Mouse (Mus musculus) monocyte, adult 5-6 weeks (primary cell): ENCODE data around the gene Socs3. TPM values are rescaled to one million over a fixed set of nuclear protein-coding genes. Genes with fewer than 3 reads are reported as not detected.

Experiments
- ATAC-seq: fragments of 153-309, 156-312 bp; replicated peaks from 2 replicates; pipeline ENCODE4 v1.8.0; 2017; ENCODE audit warnings: mild to moderate bottlenecking; ENCODE audit not compliant: low TSS enrichment, insufficient number of reproducible peaks, severe bottlenecking, poor library complexity, low FRiP score
- total RNA-seq: library from RNA; stranded (forward); fragments of 200-1000, 200-491, 200-594 nt; gene quantifications from 3 replicates; pipeline ENCODE4 v1.2.3, GENCODE M21; 2017

Gene Socs3
- total RNA-seq, result 67.9 to 84.4 TPM (median 70.9 TPM) in 3 replicates

- ATAC-seq, result peak; percentile 58
Observed at GRCm38 (mm10) chr11:117969945-117970872, at the start of gene Socs3. Gene Socs3, minus strand, starts transcription at chr11:117970047.

DNA sequence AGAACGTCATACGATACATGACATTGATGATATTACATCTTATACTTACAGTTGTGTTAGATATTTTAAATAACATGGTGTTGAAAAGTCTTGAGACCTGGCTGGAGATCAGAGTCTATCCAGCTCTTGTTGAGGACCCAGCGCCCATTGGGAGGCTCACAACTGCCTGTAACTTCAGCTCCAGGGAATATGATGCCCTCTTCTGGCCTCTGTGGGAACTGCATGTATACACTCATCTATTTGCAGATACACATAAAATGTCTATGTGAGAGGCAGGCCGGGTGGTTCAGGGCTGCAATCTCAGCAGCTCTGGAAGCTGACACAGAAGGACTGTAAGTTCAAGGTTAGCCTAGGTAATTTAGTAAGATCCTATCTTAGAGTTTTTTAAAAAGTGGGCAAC is 48.5 kb upstream of the Socs3 start:
- ATAC-seq, result no peak

GRCm38 (mm10) chr11:118015381-118016145 is 45.7 kb upstream of the Socs3 start:
- ATAC-seq, result peak; percentile 36; the same call in 1 of the 2 replicates

DNA sequence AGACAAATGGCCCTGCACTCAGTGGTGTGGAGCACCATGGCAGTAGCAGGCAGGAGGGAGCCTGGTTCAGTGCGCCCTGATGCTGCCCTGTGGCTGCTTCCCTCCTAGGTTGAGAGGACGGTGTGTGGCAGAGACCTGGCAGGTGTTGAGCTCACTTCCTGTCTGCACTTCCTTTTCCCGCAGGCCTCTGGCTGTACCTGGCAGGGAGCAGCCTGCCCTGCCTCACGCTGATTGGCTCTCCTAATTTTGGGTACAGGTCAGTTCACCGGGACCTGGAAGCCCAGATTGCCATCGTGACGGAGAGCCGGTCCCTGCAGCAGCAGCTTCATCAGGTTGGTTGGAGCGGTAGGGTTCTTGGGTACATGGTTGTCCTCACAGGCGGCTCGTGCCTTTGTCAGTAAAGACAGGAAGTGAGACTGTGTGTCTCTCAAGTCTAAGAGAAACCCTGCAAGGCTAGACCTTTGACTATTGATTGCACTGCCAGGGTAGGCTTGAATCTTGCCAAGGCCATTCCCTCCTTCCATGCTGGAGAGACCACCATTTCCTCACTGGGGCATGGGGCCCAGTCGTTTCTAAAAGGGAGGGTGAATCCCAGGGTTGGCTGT is 44.6 kb upstream of the Socs3 start:
- ATAC-seq, result 0 out of 2 replicates have a peak, but pooled peaks have one; percentile 8

DNA sequence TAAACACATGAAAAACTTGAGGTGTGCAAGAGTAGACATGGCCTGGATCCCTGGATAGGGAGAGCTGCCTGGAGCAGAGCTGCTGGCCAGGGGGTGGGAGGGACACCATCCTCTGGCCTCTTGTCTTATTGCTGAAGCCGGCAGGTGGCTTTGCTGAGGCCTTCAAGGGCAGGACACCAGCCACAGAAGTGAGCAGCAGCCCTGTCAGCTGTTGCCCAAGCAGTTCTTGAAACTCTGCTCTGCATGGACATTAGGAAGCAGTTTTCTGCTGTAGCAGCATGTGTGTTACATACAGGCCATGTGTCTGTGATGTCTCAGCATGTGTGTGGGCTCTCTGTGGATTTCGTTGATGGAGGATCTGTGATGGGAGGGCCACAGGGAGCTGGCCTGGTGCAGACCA is 43.5 kb upstream of the Socs3 start:
- no peak for ATAC-seq

- no peak for ATAC-seq
Observed at GRCm38 (mm10) chr11:118012595-118012994, 42.7 kb upstream of the Socs3 start.

DNA sequence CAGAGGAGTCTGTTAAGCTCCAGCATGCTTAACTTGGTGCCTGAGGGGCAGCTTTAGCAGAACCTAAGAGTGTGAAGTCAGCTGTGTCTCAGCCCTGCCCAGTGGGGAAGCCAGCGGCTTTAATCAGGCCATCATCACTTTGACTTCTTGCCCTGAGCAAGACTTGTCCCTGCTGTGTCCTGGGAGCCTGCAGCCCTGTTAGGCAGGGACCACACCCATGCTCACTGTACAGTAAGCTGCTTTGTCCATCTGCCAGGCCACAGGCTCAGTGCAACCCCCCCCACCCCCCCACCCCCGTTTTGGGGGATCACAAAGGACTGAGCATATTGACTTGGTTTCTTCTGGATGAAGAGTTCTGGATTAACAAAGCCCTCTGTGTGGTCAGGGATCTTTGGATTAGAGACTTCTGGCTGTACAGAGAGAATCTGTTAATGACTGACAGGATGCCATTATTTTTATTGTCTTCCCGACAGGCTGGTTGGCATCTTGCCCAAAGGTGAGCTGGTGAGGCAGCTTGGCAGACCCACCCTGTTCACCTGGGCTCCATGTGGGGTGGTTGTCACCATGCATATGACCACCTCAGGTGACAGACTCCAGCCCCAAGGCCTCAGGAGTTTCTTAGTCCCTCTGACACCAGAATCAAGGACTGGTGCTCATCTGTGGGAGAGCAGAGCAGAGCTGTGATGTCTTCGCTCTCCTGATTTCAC is 40.2 kb upstream of the Socs3 start:
- ATAC-seq, result no peak

GRCm38 (mm10) chr11:118008843-118009242 is 39.0 kb upstream of the Socs3 start:
- ATAC-seq, result no peak

GRCm38 (mm10) chr11:118008144-118008805 is 38.4 kb upstream of the Socs3 start:
- ATAC-seq, result no peak

DNA sequence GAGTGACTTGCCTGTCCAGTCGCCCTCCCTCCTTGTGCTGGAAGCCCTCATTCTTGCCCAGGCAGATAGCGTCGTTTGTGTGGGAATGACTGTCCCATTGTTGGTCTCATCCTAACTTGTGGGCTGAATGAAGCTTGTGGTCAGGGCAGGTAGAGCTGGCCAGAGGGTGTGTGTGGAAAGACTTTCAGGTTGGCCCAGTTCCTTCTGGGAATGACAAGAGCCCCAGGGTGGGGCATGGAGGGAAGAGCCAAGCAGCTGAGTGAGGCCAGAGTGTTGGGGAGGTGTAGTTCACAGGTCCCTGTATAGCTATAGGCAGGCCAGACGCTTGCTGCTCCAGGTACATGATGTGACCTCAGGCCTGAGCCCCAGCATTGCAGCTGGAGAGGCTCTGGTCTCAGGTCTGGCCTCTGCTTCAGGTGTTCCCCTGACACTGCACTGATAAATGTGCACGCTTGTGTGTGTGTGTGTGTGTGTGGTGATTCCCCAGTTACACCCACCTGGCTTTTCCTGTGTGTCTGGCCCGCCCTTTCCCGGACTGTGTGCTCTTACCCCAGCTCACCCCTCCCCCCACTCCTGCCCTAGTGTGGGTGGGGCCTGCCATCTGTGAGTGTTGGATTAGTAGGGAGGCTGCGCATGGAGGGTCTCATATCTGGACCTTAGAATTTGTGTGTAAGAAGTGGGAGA is 37.8 kb upstream of the Socs3 start:
- no peak for ATAC-seq

- no peak for ATAC-seq
Observed at GRCm38 (mm10) chr11:118004217-118004616, 34.4 kb upstream of the Socs3 start.

DNA sequence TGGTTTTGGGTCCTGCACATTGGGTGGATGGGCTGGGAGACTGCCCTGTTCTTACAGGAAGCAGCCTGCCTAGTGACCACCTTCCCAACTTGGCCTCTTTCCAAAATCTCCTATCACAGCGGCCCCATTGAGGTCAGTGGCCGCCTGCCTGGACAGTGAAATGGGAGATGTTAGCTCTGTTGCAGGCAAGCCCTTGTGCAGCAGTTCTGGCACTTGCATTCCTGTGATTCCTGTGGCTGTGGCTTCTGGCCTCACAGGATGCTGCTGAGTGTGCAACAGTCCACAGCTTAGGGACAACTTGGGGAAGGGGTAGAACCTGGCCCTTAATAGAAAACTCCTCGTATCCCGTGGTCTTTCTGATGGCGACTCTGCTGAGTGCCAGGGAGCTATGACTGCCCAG is 33.9 kb upstream of the Socs3 start:
- ATAC-seq, result no peak

- ATAC-seq, result no peak
Observed at GRCm38 (mm10) chr11:118003176-118003575, 33.3 kb upstream of the Socs3 start.

DNA sequence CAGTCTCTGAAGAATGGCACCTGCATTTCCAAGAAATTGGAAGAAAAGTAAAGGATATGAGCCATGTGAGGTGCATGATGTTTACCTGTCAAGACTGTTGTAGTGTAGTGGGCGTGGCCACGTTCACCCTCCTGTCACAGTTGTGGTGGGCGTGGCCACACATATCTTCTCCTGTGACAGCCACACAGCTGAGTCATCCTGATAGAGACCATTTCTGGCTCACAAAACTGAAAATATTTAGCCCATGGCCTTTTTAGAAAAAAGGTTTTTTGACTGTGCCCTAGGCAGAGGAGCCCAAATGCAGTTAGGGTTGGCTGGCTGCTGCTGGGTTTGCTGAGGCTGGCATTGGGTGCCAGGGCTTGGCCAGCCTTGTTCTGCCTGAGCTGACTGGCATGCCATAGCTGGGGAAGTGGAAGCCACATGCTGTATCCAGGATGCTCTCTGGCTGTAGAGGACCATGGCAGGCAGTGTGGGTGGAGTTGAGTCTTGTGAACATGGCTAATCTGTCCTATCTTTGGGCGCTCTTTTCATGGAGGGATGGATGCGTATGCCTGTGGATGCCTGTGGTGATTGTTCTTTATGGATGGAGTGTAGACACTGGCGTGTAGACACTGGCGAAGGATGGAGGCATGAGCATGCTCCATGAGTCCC is 30.8 kb upstream of the Socs3 start:
- ATAC-seq, result no peak

- ATAC-seq, result no peak
Observed at GRCm38 (mm10) chr11:118000083-118000482, 30.2 kb upstream of the Socs3 start.

- ATAC-seq, result no peak
Observed at GRCm38 (mm10) chr11:117999260-117999934, 29.6 kb upstream of the Socs3 start.

GRCm38 (mm10) chr11:117998356-117998755 is 28.5 kb upstream of the Socs3 start:
- ATAC-seq, result no peak
